In genomic region chr6:113418441-113419198, GRCm38 (mm10) we compare ENCODE assay signal across 8 mouse cellular contexts. TPM values are rescaled to one million over a fixed set of nuclear protein-coding genes. Genes with fewer than 3 reads are reported as not detected.
DNase-seq lines count a peak whose midpoint lies in the region; ATAC-seq and TF ChIP-seq lines count a peak whose summit lies in the region.

No protein-coding gene starts in this region.

- no peaks in the 10 kb centered on the region for H3K27me3 ChIP-seq in heart, embryonic 15.5 days
- no peaks in the 10 kb centered on the region for H3K27me3 ChIP-seq in E14TG2a.4 (ENCODE audit: insufficient read depth, low read length)
- no peaks in the 10 kb centered on the region for H3K27me3 ChIP-seq in hindbrain, embryonic 12.5 days

- 13% methylated on average over 16 of the region's 16 CpGs for WGBS in heart, embryonic 15.5 days
- 16% methylated on average over 16 of the region's 16 CpGs for WGBS in hindbrain, embryonic 12.5 days

- TF ChIP-seq CTCF in E14TG2a.4 (conservative IDR thresholded peaks at IDR 0.05; ENCODE audit: low read length) = no peak

- H3K36me3 ChIP-seq in heart, embryonic 15.5 days = no peaks in the 10 kb centered on the region; the same call in 1 of the 2 replicates
- H3K36me3 ChIP-seq in E14TG2a.4 (ENCODE audit: insufficient read depth, low read length) = peaks cover 36% of the 10 kb centered on the region
- peaks cover 14% of the 10 kb centered on the region; the same call in 1 of the 2 replicates for H3K36me3 ChIP-seq in hindbrain, embryonic 12.5 days

- H3K4me2 ChIP-seq in heart, embryonic 15.5 days = peak overlapping the region; percentile 86
- H3K4me2 ChIP-seq in hindbrain, embryonic 12.5 days (replicated peaks) = peak overlapping the region; percentile 91

- no peak overlapping the region for H3K27ac ChIP-seq in heart, embryonic 15.5 days
- H3K27ac ChIP-seq in brown adipose tissue, adult 24 weeks (replicated peaks; ENCODE audit: low read depth, low read length) = peak overlapping the region; percentile 57
- H3K27ac ChIP-seq in hindbrain, embryonic 12.5 days = no peak overlapping the region

- H3K9me3 ChIP-seq in heart, embryonic 15.5 days (replicated peaks) = no peaks in the 10 kb centered on the region
- H3K9me3 ChIP-seq in E14TG2a.4 (ENCODE audit: low read length) = no peaks in the 10 kb centered on the region
- no peaks in the 10 kb centered on the region for H3K9me3 ChIP-seq in hindbrain, embryonic 12.5 days (replicated peaks)

- ATAC-seq in heart, embryonic 15.5 days (replicated peaks; ENCODE audit: insufficient number of reproducible peaks, insufficient read depth, low FRiP score, low read depth) = peak; percentile 49
- peak; percentile 74 for ATAC-seq in hindbrain, embryonic 12.5 days (ENCODE audit: low FRiP score)

- H3K4me3 ChIP-seq in heart, embryonic 15.5 days = peak overlapping the region; percentile 66
- peak overlapping the region; percentile 84 for H3K4me3 ChIP-seq in E14TG2a.4 (replicated peaks; ENCODE audit: low read length)
- H3K4me3 ChIP-seq in brown adipose tissue, adult 24 weeks (ENCODE audit: insufficient read depth, low read depth, low read length) = peak overlapping the region; percentile 77
- peak overlapping the region; percentile 55 for H3K4me3 ChIP-seq in hindbrain, embryonic 12.5 days

- H3K4me1 ChIP-seq in heart, embryonic 15.5 days (replicated peaks) = peaks cover 15% of the 10 kb centered on the region
- peaks cover 51% of the 10 kb centered on the region for H3K4me1 ChIP-seq in E14TG2a.4 (replicated peaks; ENCODE audit: low read depth, low read length)
- 0 out of 2 replicates have a peak, but pooled peaks cover 3% of the 10 kb centered on the region for H3K4me1 ChIP-seq in brown adipose tissue, adult 24 weeks (ENCODE audit: control insufficient read depth, insufficient read depth, insufficient read length, low read length)
- H3K4me1 ChIP-seq in hindbrain, embryonic 12.5 days = peaks cover 14% of the 10 kb centered on the region

- no peak for DNase-seq in heart, adult 9 months (ENCODE audit: low spot score in 2 of 2)
- DNase-seq in lung, postnatal 36 days = peak; percentile 24
- DNase-seq in Muller cell, postnatal 12 days (ENCODE audit: inconsistent ontology term) = no peak
- DNase-seq in T-cell, adult 2 months (ENCODE audit: low spot score) = no peak

- peak overlapping the region; percentile 69 for H3K9ac ChIP-seq in heart, embryonic 15.5 days
- H3K9ac ChIP-seq in hindbrain, embryonic 12.5 days = peak overlapping the region; percentile 64

RNA-seq across cellular contexts. Expression of gene Rpusd3, which starts 0.5 kb away (rescaled TPM):
- polyA plus RNA-seq in heart, embryonic 15.5 days (2015; fragmentation: Nextera tagmentation; extraction: Ambion mirVana) = 9.5 and 16.1 TPM in 2 replicates
- polyA plus RNA-seq in brown adipose tissue, adult 24 weeks (2012; ENCODE audit: insufficient read depth, insufficient read length, missing spikeins) = 15.7 and 17.8 TPM in 2 replicates
- polyA plus RNA-seq in hindbrain, embryonic 12.5 days (2016; fragmentation: Nextera tagmentation; extraction: Ambion mirVana) = 22.0 and 26.1 TPM in 2 replicates

RNA-seq across cellular contexts. Expression of gene Cidec, which starts 16.9 kb away (rescaled TPM):
- polyA plus RNA-seq in heart, embryonic 15.5 days (2015; fragmentation: Nextera tagmentation; extraction: Ambion mirVana) = not detected in 2 replicates
- 797 and 1,047 TPM in 2 replicates for polyA plus RNA-seq in brown adipose tissue, adult 24 weeks (2012; ENCODE audit: insufficient read depth, insufficient read length, missing spikeins)
- polyA plus RNA-seq in hindbrain, embryonic 12.5 days (2016; fragmentation: Nextera tagmentation; extraction: Ambion mirVana) = not detected in 2 replicates

RNA-seq across cellular contexts. Expression of gene Jagn1, which starts 23.7 kb away (rescaled TPM):
- 57.4 and 64.0 TPM in 2 replicates for polyA plus RNA-seq in heart, embryonic 15.5 days (2015; fragmentation: Nextera tagmentation; extraction: Ambion mirVana)
- 34.1 and 34.8 TPM in 2 replicates for polyA plus RNA-seq in brown adipose tissue, adult 24 weeks (2012; ENCODE audit: insufficient read depth, insufficient read length, missing spikeins)
- polyA plus RNA-seq in hindbrain, embryonic 12.5 days (2016; fragmentation: Nextera tagmentation; extraction: Ambion mirVana) = 69.2 and 71.3 TPM in 2 replicates

RNA-seq across cellular contexts. Expression of gene Ttll3, which starts 29.6 kb away (rescaled TPM):
- polyA plus RNA-seq in heart, embryonic 15.5 days (2015; fragmentation: Nextera tagmentation; extraction: Ambion mirVana) = 1.4 and 2.0 TPM in 2 replicates
- polyA plus RNA-seq in brown adipose tissue, adult 24 weeks (2012; ENCODE audit: insufficient read depth, insufficient read length, missing spikeins) = 0.83 and 1.0 TPM in 2 replicates
- 8.0 and 8.9 TPM in 2 replicates for polyA plus RNA-seq in hindbrain, embryonic 12.5 days (2016; fragmentation: Nextera tagmentation; extraction: Ambion mirVana)

RNA-seq across cellular contexts. Expression of gene Il17re, which starts 39.7 kb away (rescaled TPM):
- 1.4 and 3.5 TPM in 2 replicates for polyA plus RNA-seq in heart, embryonic 15.5 days (2015; fragmentation: Nextera tagmentation; extraction: Ambion mirVana)
- 5.9 and 8.7 TPM in 2 replicates for polyA plus RNA-seq in brown adipose tissue, adult 24 weeks (2012; ENCODE audit: insufficient read depth, insufficient read length, missing spikeins)
- polyA plus RNA-seq in hindbrain, embryonic 12.5 days (2016; fragmentation: Nextera tagmentation; extraction: Ambion mirVana) = 0.74 and 1.1 TPM in 2 replicates

Comparison
In these comparisons a context has a peak if more than half of its experiments do, and no peak if none do; other contexts are left out.
1. RNA of gene Cidec, which starts 16.9 kb away (polyA plus RNA-seq): 797 to 1,047 TPM in brown adipose tissue, adult 24 weeks; not detected in heart, embryonic 15.5 days and not detected in hindbrain, embryonic 12.5 days; every median in the first group is over 100 times any median in the second.
2. Peak in every context shown above with its lines, with median percentiles within 50 percentile points of each other: H3K4me3 ChIP-seq.